Mouse (Mus musculus): Measurements from ENCODE around the gene Gm10447.

The Gm10447 gene

DNA sequence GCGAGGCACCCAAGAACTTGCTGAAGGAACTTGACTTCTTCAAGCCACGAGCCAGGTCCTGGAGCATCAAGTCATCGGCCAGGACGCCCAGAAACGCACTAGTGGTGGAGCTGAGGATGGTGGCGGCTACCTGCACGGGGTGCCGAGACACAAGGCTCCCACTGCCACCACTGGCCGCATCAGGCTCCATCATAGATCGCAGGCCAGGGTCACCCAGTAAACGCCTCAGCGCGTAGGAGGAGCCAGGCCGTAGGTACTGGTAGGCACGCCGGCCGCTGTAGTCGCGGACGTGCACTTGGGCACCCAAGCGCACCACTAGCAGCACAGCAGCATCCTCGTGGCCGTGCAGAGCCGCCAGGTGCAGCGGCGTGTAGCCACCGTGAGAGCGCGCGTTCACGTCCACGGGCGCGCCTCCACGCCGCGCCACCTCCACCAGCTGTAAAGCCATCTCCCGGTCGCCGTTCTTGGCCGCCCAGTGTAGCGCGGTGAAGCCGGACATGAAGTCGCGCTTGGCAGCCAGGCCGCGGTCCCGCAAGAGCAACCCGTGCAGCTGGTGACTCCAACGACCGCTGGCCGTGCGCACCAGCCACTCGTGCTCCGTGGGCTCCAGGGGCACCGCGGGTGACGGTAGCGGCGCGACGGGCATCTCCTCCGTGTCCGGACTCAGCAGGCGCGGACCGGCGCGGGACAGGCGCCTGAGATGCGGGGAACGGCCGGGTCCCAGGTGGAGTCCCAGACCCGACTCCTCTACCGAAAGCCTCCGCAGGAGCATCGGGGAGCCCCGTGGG lies 21.7 kb upstream of the Gm10447 start:
- DNase-seq = no peak

DNA sequence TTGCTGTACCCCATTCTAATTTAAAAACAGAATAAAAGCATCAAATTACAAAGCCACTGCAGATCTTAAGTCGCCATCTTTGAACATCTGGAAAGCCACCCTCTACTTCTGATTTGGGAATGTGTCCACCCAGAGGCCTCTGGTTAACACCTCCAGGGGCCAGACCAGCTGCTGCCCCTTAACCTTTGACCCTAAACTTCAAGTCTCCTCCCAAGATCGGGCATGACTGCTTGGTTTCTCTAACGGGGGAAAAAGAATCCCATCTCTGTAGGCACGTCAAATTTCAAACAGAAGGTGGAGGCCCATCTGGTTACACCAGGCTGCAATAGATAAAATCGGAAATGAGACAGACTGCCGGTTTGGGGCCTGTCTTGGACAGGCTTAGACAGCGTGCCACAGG lies 20.9 kb upstream of the Gm10447 start:
- DNase-seq = no peak

DNA sequence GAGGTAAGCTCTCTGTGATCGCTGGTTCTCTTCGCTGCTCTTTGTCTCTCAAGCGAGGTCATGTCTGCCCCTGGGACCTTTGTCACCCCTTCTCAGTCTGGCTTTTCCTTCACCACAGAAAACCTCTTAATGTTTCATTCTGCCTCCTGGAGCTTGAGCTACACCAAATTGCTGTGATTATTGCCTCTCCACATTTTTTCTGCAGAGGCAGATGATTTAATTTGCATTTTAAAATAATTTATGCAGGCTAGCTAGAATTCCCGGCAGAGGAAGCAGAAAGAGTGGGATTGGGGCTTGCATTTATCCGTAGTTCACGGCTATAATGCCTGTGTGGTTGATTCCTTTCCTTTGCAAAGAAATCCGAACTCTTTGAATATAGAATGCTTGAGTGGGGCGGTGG lies 18.7 kb upstream of the Gm10447 start:
- DNase-seq = no peak

DNA sequence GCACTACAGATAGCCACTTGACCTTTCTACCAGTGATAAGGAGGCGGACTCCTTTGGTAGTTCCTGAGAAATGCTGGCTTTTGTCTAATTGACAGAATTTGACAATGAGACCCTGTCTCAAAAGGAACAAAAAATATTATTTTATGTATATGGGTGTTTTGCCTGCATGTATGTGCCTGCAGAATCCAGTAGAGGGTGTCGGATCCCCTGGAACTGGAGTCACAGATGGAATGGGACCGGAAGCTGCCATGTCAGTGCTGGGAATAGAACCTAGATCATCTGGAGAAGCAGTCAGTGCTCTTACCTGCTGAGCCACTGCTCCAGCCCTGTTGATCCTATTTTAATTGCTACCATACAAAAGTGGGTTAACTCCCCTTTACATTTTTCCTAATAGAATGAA lies 15.8 kb upstream of the Gm10447 start:
- no peak for DNase-seq

DNA sequence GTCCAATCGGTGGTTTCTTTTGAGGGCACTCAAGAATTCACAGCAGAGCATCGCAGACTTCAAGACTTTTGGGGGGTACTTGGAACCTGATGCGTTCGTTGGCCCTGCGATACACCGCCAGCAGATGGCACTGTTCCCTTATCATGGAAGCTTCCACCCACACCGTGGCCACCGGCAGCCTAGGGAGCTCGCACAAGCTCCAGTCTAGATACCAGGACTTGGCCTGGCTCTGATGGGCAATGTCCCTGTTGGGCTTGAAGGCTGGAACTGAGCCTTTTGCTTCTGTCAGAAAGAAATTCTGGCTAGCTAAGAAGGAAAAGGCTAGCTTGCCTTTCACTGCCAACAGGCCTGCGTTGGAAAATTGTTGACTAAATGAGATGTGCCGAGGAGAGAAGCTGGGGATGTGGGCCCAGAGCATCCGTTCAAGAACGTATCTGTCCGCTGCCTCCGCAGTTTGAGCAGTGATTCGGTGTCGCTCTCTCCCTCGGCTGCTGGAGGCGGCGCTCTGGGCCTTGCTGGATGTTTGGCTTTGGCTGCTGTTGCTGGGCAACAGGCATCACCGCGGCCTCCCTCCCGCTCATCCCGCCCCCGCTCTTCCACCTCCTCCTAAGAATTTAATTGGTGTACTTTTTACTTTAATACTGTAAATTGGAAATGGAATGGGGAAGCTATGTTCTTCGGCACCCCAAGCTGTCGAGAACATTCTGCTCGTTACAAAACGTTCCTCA lies 13.2 kb upstream of the Gm10447 start, which contains the start of gene Gm9837:
Gm9837 (minus strand) TSS at position 512 of the 728 bp plus-strand sequence.
- DNase-seq = peak; percentile 73 to 89

DNA sequence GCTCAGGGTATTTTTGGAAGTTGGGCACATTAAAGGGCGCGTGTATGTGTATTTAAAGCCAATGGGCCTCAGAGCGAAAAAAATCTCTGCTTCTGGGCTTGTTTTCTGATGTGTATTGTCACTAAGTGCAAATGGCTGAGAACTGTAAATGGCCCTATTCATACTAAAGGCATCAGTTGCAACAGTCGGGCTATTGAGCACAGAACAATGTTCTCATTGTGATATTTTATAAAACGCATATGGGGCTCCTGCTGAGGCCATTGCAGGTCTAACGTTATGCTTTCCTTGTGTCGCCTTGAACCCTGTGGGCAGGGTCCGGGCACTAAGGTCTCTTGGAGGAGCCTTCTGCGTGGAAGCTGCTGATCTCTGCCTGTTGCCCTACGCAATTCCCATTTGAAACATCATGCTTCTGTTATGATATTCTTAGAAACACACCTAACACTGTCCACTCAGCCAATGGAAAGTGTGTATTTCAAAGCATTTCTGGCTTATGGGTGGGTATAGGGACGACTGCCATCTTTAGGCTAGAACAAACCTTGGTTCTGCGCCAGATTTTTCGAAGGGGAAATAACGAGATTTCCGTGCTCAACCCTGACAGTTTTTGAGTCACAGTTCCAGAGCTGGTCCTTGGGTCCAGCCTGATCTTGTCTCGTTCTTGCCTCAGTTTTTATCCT lies 12.5 kb upstream of the Gm10447 start:
- DNase-seq = no peak

DNA sequence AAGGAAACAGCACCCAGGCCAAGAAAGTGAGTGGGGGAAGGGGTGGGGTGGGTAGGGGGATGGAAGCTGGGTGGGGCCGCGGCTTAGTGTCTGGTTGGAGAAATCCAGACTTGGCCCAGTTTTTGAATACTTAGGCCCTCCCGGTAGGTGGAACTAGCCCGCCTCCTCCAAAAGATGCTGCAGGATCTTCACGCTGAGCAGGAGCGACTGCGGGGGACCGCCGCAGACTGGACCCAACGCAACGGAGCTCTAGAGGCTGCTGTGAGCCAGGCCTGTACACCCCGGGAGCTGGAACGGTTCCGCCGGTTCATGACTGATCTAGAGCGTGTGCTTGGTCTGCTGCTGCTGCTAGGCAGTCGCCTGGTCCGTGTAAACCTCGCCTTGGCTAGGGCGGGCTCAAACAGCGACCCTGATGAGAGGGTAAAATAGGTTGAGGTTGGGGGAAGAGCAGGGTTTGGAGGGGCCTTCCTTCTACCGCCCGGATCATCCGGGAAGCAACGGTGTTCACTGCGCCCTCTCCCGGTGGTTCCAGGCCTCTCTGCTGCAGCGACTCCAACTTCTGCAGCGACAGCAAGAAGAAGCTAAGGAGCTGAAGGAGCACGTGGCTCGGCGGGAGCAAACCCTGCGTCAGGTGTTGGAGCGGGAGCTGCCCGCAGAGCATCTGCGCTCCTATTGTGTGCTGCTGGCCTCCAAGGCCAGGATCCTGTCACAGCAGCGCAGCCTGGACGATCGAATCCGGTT lies 9.5 kb upstream of the Gm10447 start:
- DNase-seq = peak; percentile 65 to 82

DNA sequence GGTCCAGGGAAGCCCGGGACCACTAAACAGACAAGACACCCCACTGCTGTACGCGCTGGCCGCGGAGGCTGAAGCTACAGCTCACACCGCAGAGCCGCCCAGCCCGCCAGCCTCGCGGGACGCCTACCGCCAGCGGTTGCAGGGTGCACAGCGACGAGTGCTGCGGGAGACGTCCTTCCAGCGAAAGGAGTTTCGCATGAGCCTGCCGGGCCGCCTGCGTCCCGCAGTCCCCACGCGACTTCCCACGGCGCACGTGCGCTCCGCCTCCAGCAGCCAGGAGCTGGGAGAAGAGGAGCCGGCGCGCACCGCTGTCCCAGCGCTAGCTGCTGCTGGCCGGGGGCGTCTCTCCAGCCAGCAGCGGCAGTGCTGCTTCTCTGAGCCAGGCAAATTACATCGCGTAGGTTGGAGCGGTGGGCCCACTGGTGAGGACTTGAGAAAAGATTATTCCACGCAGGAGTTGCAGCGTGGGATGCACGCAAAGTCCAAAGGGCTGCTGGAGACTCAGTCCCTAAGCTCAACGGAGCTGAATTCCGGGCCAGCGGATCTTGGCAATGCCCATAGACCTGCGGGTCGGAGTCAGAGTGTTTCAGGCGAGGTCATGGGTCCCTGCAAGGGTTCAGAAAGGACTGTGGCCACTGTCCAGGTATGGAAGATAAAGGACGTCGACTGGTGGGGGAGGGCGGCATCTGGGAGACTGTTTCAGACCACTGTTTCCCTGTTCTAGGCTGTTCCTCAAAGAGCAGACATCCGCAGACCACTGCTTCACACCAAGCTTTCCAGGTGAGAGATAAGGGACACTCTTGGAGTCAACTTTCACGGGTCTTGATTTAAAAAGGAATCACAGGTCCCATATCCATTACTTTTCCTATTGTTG lies 6.9 kb upstream of the Gm10447 start:
- DNase-seq = peak in 1 of 2 experiments; percentile 35

DNA sequence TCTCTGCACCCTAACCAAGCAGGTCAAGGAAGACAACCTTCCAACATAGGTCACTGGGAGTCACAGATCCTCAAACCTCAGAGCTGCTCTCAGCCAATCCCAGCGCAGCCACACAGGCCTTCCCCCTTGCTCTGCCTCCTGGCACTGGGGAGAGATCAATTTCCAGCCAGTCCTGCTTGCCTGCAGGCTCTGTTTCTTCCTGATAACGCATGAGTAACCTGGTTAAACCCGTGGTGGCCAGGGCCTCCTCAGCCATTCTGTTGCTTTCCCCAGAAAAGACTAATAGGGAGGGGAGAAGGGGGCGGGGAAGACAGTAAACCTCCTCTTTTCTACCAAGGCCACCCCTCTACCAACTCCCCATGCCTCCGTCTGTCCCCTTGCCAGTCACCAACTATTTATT lies 4.8 kb upstream of the Gm10447 start:
- peak in 1 of 2 experiments; percentile 57 for DNase-seq

DNA sequence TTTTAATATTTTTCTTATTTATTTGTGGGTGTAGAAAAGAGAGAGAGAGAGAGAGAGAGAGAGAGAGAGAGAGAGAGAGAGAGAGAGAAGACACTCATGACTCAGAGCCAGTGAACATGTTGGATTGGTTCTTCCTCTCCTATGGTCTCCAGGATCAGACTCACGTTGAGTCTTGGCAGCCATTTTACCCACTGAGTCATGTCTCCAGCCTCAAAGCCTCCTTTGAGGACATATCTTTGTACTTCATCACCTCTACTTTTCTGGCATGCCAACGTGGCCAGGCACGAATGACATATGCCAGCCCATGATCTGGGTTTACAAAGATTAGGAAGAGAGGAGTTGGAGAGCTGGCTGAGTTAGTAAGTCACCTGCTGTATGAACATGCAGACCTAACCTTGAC lies 3.3 kb upstream of the Gm10447 start:
- DNase-seq = no peak

DNA sequence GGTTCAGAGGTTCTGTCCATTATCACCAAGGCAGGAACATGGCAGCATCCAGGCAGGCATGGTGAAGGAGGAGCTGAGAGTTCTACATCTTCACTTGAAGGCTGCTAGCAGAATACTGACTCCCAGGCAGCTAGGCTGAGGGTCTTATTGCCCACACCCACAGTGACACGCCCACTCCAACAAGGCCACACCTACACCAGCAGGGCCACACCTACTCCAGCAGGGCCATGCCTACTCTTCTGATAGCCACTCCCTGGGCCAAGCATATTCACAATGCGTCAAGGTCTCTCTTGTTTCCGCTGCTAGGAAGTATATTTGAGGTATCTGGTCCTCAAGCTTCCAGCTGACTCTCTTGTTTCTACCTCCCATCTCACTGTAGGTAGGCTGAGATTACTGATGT lies 2.1 kb upstream of the Gm10447 start:
- no peak for DNase-seq

DNA sequence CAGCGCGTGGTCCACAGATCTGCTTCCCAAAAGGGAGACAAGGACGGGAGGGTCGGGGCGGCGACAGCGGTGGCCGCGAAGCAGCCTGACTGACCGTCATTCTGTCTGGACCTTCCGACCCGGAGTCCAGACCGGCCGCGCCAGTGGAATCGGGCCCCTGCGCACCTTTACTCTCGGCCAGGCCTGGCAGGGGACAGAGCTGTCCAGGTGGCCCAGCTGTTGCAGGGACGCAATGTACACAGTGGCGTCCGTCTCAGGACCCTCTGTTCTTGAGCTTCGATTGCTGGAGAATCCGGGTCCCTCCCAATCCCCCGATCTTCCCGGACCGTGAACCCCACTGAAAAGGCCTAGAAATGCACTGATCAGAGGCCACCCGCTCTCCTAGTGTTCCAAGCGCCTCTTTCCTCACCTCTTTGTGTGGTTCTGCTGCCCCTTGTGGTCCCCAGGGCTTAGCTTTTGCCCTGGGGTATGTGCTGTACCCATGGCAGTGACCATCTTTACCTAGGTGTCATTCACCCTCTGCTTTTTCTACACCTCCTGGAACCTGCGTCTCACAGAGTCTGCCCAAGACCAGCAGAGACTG lies 553 bp upstream of the Gm10447 start:
- peak in 1 of 2 experiments; percentile 30 for DNase-seq

DNA sequence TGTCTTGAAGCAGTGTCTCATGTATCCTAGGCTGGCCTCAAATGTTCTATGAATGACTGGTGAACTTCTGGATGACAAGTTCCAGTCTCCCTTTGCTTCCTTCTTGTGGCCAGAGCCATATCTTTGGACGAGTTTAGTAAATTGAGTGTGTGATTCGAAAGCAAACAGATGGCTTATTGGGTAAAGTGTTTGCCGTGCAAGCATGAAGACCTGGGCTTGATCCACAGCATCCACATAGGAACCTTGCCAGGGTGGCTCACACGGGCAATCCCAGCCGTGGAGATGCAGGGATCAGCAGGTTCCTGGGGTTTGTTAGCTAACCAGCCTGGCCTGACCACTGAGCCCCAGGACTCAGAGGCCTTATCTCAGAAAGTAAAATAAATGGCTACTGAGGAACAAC lies 3.9 kb downstream of the Gm10447 start:
- no peak for DNase-seq

DNA sequence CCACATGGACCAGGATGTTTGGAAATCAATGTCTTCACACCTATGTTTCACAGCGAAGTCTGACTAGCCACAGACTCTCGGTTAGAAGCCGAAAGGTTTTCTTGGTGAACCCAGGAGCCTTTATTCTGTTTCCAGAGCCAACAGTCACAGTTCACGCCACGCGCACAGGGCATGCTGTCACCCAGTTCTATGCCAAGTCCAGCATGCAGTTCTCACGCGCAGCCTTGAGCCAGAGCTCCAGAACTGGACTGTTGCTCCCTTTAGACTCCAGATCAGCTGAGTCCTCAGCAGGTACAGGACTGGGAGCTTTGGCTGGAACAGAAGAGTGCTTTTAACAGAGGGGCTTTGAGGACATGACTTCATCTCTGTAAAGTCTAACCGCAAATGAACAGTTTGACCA lies 4.5 kb downstream of the Gm10447 start:
- peak in 1 of 2 experiments; percentile 59 for DNase-seq

DNA sequence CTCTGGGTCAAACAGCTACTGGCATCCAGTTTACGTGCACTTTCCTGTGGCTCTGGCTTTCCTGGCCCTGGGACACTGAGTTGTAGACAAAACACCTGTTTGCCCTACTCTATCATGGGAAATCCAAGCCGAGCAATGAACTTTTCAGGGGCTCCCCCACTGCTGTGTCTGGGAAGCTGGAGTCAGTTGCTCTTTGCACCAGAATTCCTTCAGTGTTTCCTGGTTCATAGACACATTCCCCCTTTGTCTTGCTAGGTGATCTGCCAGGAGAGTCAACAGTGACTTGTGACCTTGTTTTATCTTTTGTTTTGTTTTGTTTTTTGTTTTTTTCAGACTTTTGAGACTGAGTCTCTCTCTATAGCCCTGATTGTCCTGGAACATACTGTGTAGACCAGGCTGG lies 5.5 kb downstream of the Gm10447 start:
- DNase-seq = no peak

DNA sequence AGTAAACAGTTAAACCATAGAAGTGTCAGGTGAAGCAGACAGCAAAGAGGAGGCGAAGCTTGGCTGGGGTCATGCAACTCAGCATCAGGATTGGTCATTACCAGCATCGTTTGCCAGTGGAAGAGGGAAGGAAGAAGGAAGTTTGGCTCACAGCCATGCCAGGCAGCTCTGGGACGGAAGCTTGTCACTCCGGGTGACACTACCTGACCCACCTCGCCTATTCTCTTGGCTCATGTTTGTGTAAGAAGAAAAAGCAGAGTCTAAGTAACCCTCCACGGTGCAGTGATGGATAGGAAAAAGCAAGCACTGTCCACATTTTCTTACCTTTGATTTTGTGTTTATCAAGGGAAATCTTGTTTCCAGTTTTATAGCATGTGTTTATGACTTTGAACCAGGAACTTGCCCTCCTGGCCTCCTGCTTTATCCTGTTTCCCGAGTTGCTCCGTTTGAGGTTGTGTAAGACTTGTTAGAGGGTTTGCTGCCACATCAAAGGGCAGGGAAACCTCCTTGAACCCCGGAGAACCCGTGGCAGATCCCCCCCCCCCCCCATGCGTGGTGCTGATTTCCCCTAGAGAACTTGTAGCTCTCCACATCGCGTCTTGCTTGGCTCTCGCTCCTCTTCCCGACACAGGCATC lies 6.7 kb downstream of the Gm10447 start:
- DNase-seq = no peak

DNA sequence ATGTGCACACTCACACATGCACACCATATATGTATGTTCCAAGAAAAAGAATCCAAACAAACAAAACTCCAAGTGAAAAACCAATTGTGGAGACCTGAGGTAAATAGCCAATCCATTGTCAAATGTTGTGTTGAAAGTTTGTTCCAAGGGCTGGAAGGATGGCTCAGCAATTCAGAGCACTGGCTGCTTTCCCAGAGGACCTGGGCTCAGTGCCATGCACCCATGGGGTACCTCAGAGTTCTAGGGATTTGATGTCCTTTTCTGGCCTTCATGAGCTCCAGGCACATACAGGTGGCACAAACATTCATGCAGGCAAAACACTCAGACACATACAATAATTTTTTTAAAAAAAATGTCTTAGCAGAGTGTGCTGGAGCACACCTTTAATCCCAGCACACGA lies 8.4 kb downstream of the Gm10447 start:
- peak; percentile 75 to 93 for DNase-seq

DNA sequence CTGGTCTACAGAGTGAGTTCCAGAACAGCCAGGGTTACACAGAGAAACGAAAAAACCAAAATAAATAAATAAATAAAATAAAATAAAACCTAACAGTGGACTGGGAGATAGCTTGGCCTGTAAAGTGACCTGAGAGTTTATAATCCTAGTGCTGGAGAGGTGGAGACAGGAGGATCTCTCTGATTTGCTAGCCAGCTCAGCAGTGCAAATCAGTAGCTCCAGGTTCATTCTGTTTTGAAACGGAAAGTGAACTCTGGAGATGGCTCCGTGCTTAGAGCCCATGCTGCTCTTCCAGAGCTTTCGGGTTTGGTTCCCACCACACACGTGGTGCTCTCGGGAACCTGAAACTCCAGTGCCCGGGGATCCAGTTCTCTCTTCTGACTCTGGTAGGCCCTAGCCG lies 8.9 kb downstream of the Gm10447 start:
- no peak for DNase-seq

DNA sequence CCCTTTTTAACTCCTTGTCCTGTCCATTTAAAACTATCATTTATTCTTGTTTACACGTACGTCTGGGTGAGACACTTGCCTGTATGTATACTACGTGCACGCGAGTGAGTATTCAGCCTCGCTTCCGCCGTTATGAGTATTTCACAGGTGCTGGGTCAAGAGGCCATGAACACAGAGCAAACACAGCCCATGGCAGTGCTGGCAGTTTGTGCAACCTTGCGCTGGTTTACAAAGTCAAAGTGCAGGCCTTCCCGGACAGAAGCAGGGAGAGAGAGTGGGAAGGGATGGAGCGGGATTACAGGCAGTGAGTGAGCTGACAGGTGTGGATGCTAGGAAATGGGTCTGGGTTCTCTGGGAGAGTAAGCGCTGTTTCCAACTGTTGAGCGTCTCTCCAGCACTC lies 10.7 kb downstream of the Gm10447 start:
- no peak for DNase-seq

DNA sequence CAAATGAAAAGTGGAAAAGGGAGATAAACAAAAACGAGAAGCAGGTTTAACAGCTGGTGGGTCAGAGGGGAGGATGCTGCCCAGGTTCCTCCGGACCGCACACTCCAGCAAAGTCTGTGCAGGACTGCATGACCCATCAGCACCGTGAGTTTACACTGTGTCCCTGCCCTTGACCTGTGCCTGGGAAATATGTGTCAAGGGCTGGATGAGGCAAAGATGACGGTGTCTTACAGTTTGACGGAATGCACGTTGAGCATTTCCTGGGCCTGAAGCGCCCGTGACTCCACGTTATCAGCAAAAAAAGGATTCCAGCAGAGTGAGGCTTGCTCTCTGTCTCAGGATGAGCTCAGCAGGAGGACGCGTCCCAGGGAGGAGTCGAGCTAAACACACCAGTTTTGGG lies 11.3 kb downstream of the Gm10447 start:
- DNase-seq = no peak

DNA sequence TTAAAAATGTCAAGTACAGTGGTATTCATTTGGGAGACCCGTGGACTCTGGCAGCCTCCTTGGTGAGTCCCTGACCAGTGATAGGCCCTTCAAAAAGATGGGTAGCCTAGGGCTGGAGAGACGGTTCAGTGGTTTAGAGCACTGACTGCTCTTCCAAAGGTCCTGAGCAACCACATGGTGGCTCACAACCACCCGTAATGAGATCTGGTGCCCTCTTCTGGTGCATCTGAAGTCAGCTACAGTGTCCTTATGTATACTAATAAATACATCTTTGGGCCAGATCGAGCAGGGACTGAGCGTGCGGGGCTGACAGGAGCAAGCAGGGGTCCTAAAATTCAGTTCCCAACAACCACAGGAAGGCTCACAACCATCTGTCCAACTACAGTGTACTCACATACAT lies 13.0 kb downstream of the Gm10447 start:
- peak in 1 of 2 experiments; percentile 61 for DNase-seq

All from kidney, adult 8-10 months (tissue).